Comparison of ENCODE assay signal across 13 mouse cellular contexts in genomic region chr15:6388631-6389030, GRCm38 (mm10). TPM values are rescaled to one million over a fixed set of nuclear protein-coding genes. Genes with fewer than 3 reads are reported as not detected.
DNase-seq lines count a peak whose midpoint lies in the region; ATAC-seq and TF ChIP-seq lines count a peak whose summit lies in the region.
"Had no signal": no experiment of that assay in that cellular context is flagged by ENCODE, and none has a peak within 500 bp of the region (broad histone marks: within the 10 kb centered on the region; RNA-seq: fewer than 3 reads in every experiment).

No protein-coding gene starts in this region.

- peak overlapping the region; percentile 54; the same call in 1 of the 2 replicates for H3K4me3 ChIP-seq in kidney, adult 2 months (ENCODE audit: insufficient read depth, low read depth, low read length)
- peak overlapping the region; percentile 75 for H3K4me3 ChIP-seq in brown adipose tissue, adult 24 weeks (ENCODE audit: insufficient read depth, low read depth, low read length)
- H3K4me3 ChIP-seq in embryonic facial prominence, embryonic 14.5 days (ENCODE audit: low read depth, low read length): peak overlapping the region; percentile 53
- peak overlapping the region; percentile 54 for H3K4me3 ChIP-seq in limb, embryonic 14.5 days (replicated peaks; ENCODE audit: low read length)

- peak overlapping the region; percentile 45; the same call in 1 of the 2 replicates for H3K27ac ChIP-seq in kidney, adult 2 months (ENCODE audit: insufficient read depth, low read depth, low read length)
- H3K27ac ChIP-seq in brown adipose tissue, adult 24 weeks (replicated peaks; ENCODE audit: low read depth, low read length): peak overlapping the region; percentile 86
- H3K27ac ChIP-seq in embryonic facial prominence, embryonic 14.5 days (replicated peaks; ENCODE audit: low read depth, low read length): no peak overlapping the region
- H3K27ac ChIP-seq in limb, embryonic 14.5 days (replicated peaks; ENCODE audit: low read depth, low read length): no peak overlapping the region

- H3K4me1 ChIP-seq in kidney, adult 2 months (ENCODE audit: control insufficient read depth, insufficient read depth, low read length): peaks cover 29% of the 10 kb centered on the region
- peaks cover 9% of the 10 kb centered on the region; the same call in 1 of the 2 replicates for H3K4me1 ChIP-seq in brown adipose tissue, adult 24 weeks (ENCODE audit: control insufficient read depth, insufficient read depth, insufficient read length, low read length)
- peaks cover 24% of the 10 kb centered on the region for H3K4me1 ChIP-seq in embryonic facial prominence, embryonic 14.5 days (ENCODE audit: control insufficient read depth, insufficient read depth, low read length)
- H3K4me1 ChIP-seq in limb, embryonic 14.5 days (ENCODE audit: control insufficient read depth, insufficient read depth, low read length): peaks cover 45% of the 10 kb centered on the region

- no peak for ATAC-seq in embryonic facial prominence, embryonic 14.5 days (ENCODE audit: low read depth)
- no peak for ATAC-seq in limb, embryonic 14.5 days (ENCODE audit: low FRiP score, low read depth)

- no peaks in the 10 kb centered on the region for H3K27me3 ChIP-seq in kidney, adult 2 months (replicated peaks; ENCODE audit: control insufficient read depth, insufficient read depth, low read length)
- no peaks in the 10 kb centered on the region for H3K27me3 ChIP-seq in embryonic facial prominence, embryonic 14.5 days (replicated peaks; ENCODE audit: control insufficient read depth, insufficient read depth, low read length)
- H3K27me3 ChIP-seq in limb, embryonic 14.5 days (ENCODE audit: control insufficient read depth, insufficient read depth, low read length): no peaks in the 10 kb centered on the region

- H3K36me3 ChIP-seq in kidney, adult 2 months (ENCODE audit: control insufficient read depth, insufficient read depth, low read length): no peaks in the 10 kb centered on the region
- H3K36me3 ChIP-seq in embryonic facial prominence, embryonic 14.5 days (ENCODE audit: control insufficient read depth, insufficient read depth, low read length): peaks cover 17% of the 10 kb centered on the region
- peaks cover 8% of the 10 kb centered on the region; the same call in 1 of the 2 replicates for H3K36me3 ChIP-seq in limb, embryonic 14.5 days (ENCODE audit: control insufficient read depth, insufficient read depth, low read length)

- H3K9me3 ChIP-seq in embryonic facial prominence, embryonic 14.5 days (ENCODE audit: control insufficient read depth, low read length): no peaks in the 10 kb centered on the region
- no peaks in the 10 kb centered on the region for H3K9me3 ChIP-seq in limb, embryonic 14.5 days (ENCODE audit: control insufficient read depth, low read length)

- TF ChIP-seq CTCF in kidney, adult 2 months (conservative IDR thresholded peaks at IDR 0.05; ENCODE audit: insufficient read depth, insufficient read length, low read depth, low read length): no peak

- DNase-seq in kidney, adult 2 months: no peak
- no peak for DNase-seq in kidney, adult 9 months
- DNase-seq in embryonic facial prominence, embryonic 14.5 days (ENCODE audit: low spot score): no peak
- DNase-seq in limb, embryonic 14.5 days (ENCODE audit: low spot score): no peak
- no peak for DNase-seq in gastrocnemius, postnatal 14 days
- no peak for DNase-seq in left cerebral cortex, adult 9 months (ENCODE audit: low spot score in 2 of 2)
- DNase-seq in right cerebral cortex, adult 2 months (ENCODE audit: low spot score in 2 of 2): no peak
- DNase-seq: adrenal gland, adult 2 months; cerebellum, postnatal 25 days; right cerebral cortex, adult 18-20 months; thymus, postnatal 25 days had no signal

- intact Hi-C loops in gastrocnemius, postnatal 14 days (cut with DNase I; ENCODE audit: low total_unique reads): loop anchor here (1.0 kb wide), 1 partner anchor 66 kb away; no protein-coding TSS in a partner anchor

- peak overlapping the region; percentile 73; the same call in 1 of the 2 replicates for H3K9ac ChIP-seq in embryonic facial prominence, embryonic 14.5 days (ENCODE audit: low read depth, low read length)
- peak overlapping the region; percentile 74; the same call in 1 of the 2 replicates for H3K9ac ChIP-seq in limb, embryonic 14.5 days (ENCODE audit: low read depth, low read length, severe bottlenecking)

- peak overlapping the region; percentile 67 for H3K4me2 ChIP-seq in embryonic facial prominence, embryonic 14.5 days (ENCODE audit: low read depth, low read length)
- H3K4me2 ChIP-seq in limb, embryonic 14.5 days (replicated peaks; ENCODE audit: low read depth, low read length, severe bottlenecking): peak overlapping the region; percentile 63

- WGBS in kidney, adult 2 months: 76% methylated on average over 7 of the region's 7 CpGs
- WGBS in embryonic facial prominence, embryonic 14.5 days: 85% methylated on average over 7 of the region's 7 CpGs
- WGBS in limb, embryonic 14.5 days: 89% methylated on average over 7 of the region's 7 CpGs

- no peak for TF ChIP-seq POLR2A in kidney, adult 2 months (IDR thresholded peaks at IDR 0.05; ENCODE audit: low read depth, low read length)
- TF ChIP-seq POLR2A in limb, embryonic 14.5 days (IDR thresholded peaks at IDR 0.05; ENCODE audit: borderline replicate concordance, extremely low read depth, insufficient read depth, insufficient read length): no peak

RNA-seq across cellular contexts. Expression of gene C9, which starts 56.5 kb away (rescaled TPM):
- not detected in 2 replicates for polyA plus RNA-seq in kidney, adult 2 months (2012; rRNA removed)
- not detected in 2 replicates for polyA plus RNA-seq in brown adipose tissue, adult 24 weeks (2012; ENCODE audit: insufficient read depth, insufficient read length, missing spikeins)
- polyA plus RNA-seq in embryonic facial prominence, embryonic 14.5 days (2014; fragmentation: Nextera tagmentation; extraction: Ambion mirVana): not detected in 2 replicates
- polyA plus RNA-seq in limb, embryonic 14.5 days (2012; rRNA removed): 0.11 and 0.14 TPM in 2 replicates
- 0.14 and 0.25 TPM in 2 replicates for polyA plus RNA-seq in limb, embryonic 14.5 days (2014; fragmentation: Nextera tagmentation; extraction: Ambion mirVana)
- not detected for total RNA-seq in gastrocnemius, postnatal 14 days (2021)
- total RNA-seq: layer of hippocampus, adult 2 months had no signal
- polyA plus RNA-seq: adrenal gland, adult 2 months had no signal

Comparison
In these comparisons a context has a peak if more than half of its experiments do, and no peak if none do; other contexts are left out.
1. H3K27ac ChIP-seq: peak in kidney, adult 2 months (single experiment) and brown adipose tissue, adult 24 weeks (single experiment); none in embryonic facial prominence, embryonic 14.5 days (single experiment) and limb, embryonic 14.5 days (single experiment).
2. Peak in every context shown above with its lines, with median percentiles within 50 percentile points of each other: H3K4me3 ChIP-seq.